25 mouse cellular contexts compared by ENCODE assay signal in the genomic region with DNA sequence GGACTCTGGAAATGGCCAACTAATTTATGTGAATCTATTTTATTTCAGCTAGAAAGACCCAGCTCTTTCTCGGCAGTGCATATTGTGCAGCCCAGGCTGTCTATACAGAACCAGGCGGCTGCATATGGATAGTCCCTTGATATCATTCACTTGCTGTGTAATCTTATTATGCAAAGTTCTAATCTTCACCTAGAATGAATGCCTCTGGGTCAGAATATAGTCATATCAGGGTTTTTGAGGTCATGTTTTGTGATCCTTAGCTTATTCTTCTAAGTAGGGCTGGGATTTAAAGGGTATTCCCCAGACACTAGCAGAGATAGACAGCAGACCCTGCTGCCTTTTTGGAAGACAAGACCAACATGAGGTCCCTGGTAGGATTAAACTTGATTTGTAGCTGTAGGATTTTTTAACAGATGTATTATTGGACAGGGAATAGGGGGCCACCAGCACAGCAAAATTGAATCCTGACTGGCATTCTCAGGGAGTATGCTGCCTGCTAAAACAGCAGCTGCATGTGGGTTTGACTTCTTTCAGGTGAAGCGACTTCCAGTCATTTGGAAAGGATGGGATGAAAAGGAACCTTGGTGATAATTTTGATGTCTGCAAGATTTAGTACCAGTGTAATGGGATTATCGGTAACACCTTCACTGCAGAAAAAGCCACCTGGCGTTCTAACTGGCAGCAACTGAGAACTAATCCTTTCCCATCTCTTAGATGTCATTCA. TPM values are rescaled to one million over a fixed set of nuclear protein-coding genes. Genes with fewer than 3 reads are reported as not detected.
DNase-seq lines count a peak whose midpoint lies in the region; ATAC-seq and TF ChIP-seq lines count a peak whose summit lies in the region.
"Had no signal": no experiment of that assay in that cellular context is flagged by ENCODE, and none has a peak within 500 bp of the region (broad histone marks: within the 10 kb centered on the region; RNA-seq: fewer than 3 reads in every experiment).

No protein-coding gene starts in this region.

- TF ChIP-seq CTCF in brain, embryonic 14.5 days (IDR thresholded peaks at IDR 0.05; ENCODE audit: borderline replicate concordance, extremely low read depth, insufficient read depth, insufficient read length) = no peak
- TF ChIP-seq CTCF in hindbrain, postnatal 0 days (IDR thresholded peaks at IDR 0.05; ENCODE audit: low read depth) = no peak
- TF ChIP-seq CTCF in stomach, postnatal 0 days (IDR thresholded peaks at IDR 0.05; ENCODE audit: low read depth) = no peak

- ATAC-seq in hindbrain, postnatal 0 days = 0 out of 2 replicates have a peak, but pooled peaks have one; percentile 51
- ATAC-seq in midbrain, embryonic 15.5 days (replicated peaks) = peak; percentile 75
- ATAC-seq in stomach, postnatal 0 days (ENCODE audit: low FRiP score, low TSS enrichment) = no peak
- ATAC-seq: activated CD4-positive, CD25-positive, alpha-beta regulatory T cell, adult 4 months had no signal

- no peak overlapping the region for H3K27ac ChIP-seq in hindbrain, postnatal 0 days
- H3K27ac ChIP-seq in midbrain, embryonic 15.5 days = no peak overlapping the region
- H3K27ac ChIP-seq in stomach, postnatal 0 days (replicated peaks) = no peak overlapping the region
- H3K27ac ChIP-seq: embryonic facial prominence, embryonic 15.5 days; kidney, embryonic 15.5 days; limb, embryonic 10.5 days; macrophage had no signal

- H3K4me1 ChIP-seq in hindbrain, postnatal 0 days (ENCODE audit: insufficient read depth, low read length) = no peaks in the 10 kb centered on the region
- peaks cover 11% of the 10 kb centered on the region; the same call in 1 of the 2 replicates for H3K4me1 ChIP-seq in midbrain, embryonic 15.5 days
- H3K4me1 ChIP-seq in stomach, postnatal 0 days (replicated peaks; ENCODE audit: control insufficient read depth, insufficient read depth) = no peaks in the 10 kb centered on the region
- H3K4me1 ChIP-seq: embryonic facial prominence, embryonic 15.5 days; heart, embryonic 12.5 days; kidney, embryonic 15.5 days; limb, embryonic 10.5 days had no signal

- peak; percentile 3 for DNase-seq in embryo, embryonic 11 days
- no peak for DNase-seq in embryo, embryonic 10 days (ENCODE audit: low spot score)
- DNase-seq in brain, embryonic 14.5 days (ENCODE audit: low read depth) = peak; percentile 64
- peak; percentile 29 for DNase-seq in hindbrain, postnatal 0 days (ENCODE audit: low spot score)
- no peak for DNase-seq in frontal cortex, postnatal 14 days (ENCODE audit: low spot score in 2 of 2)
- DNase-seq in layer of hippocampus, adult 8-10 months (ENCODE audit: low spot score in 2 of 2) = no peak
- no peak for DNase-seq in stomach, postnatal 0 days (ENCODE audit: low spot score)
- DNase-seq: adrenal gland, adult 8-10 months; cerebellum, adult 2 months; cerebellum, postnatal 25 days; gastrocnemius, postnatal 14 days; heart, adult 11 months; heart, postnatal 10 days; kidney, adult 11 months; kidney, postnatal 4 days; layer of hippocampus, adult 9-11 months; liver; thymus, postnatal 36 days had no signal

- H3K9ac ChIP-seq in hindbrain, postnatal 0 days (replicated peaks; ENCODE audit: low read length) = no peak overlapping the region
- H3K9ac ChIP-seq in midbrain, embryonic 15.5 days = no peak overlapping the region
- H3K9ac ChIP-seq in stomach, postnatal 0 days (ENCODE audit: low read length) = no peak overlapping the region
- H3K9ac ChIP-seq: embryonic facial prominence, embryonic 15.5 days; heart, embryonic 12.5 days; kidney, embryonic 15.5 days had no signal

- H3K4me2 ChIP-seq in hindbrain, postnatal 0 days (ENCODE audit: low read depth, low read length) = no peak overlapping the region
- no peak overlapping the region for H3K4me2 ChIP-seq in midbrain, embryonic 15.5 days
- no peak overlapping the region for H3K4me2 ChIP-seq in stomach, postnatal 0 days (replicated peaks; ENCODE audit: low read depth)
- H3K4me2 ChIP-seq: embryonic facial prominence, embryonic 15.5 days; heart, embryonic 12.5 days; kidney, embryonic 15.5 days had no signal

- WGBS in hindbrain, postnatal 0 days = 63% methylated on average over 5 of the region's 5 CpGs
- WGBS in midbrain, embryonic 15.5 days = 27% methylated on average over 5 of the region's 5 CpGs
- 76% methylated on average over 5 of the region's 5 CpGs for WGBS in stomach, postnatal 0 days

- no peak for TF ChIP-seq EP300 in stomach, postnatal 0 days (optimal IDR thresholded peaks at IDR 0.05)

- H3K9me3 ChIP-seq in hindbrain, postnatal 0 days (ENCODE audit: low read length) = no peaks in the 10 kb centered on the region
- no peaks in the 10 kb centered on the region for H3K9me3 ChIP-seq in midbrain, embryonic 15.5 days
- H3K9me3 ChIP-seq in stomach, postnatal 0 days (ENCODE audit: control insufficient read depth, low read length) = no peaks in the 10 kb centered on the region
- H3K9me3 ChIP-seq: embryonic facial prominence, embryonic 15.5 days; heart, embryonic 12.5 days; kidney, embryonic 15.5 days; limb, embryonic 10.5 days had no signal

- H3K36me3 ChIP-seq in hindbrain, postnatal 0 days (ENCODE audit: insufficient read depth, low read length) = no peaks in the 10 kb centered on the region
- H3K36me3 ChIP-seq in midbrain, embryonic 15.5 days (replicated peaks) = no peaks in the 10 kb centered on the region
- no peaks in the 10 kb centered on the region for H3K36me3 ChIP-seq in stomach, postnatal 0 days (ENCODE audit: control insufficient read depth, insufficient read depth, low read length)
- H3K36me3 ChIP-seq: embryonic facial prominence, embryonic 15.5 days; limb, embryonic 10.5 days had no signal

- no peaks in the 10 kb centered on the region for H3K27me3 ChIP-seq in hindbrain, postnatal 0 days (ENCODE audit: insufficient read depth, low read length)
- peaks cover 7% of the 10 kb centered on the region for H3K27me3 ChIP-seq in midbrain, embryonic 15.5 days (replicated peaks)
- no peaks in the 10 kb centered on the region for H3K27me3 ChIP-seq in stomach, postnatal 0 days (ENCODE audit: control insufficient read depth, insufficient read depth, low read length)
- H3K27me3 ChIP-seq: embryonic facial prominence, embryonic 15.5 days; heart, embryonic 12.5 days; kidney, embryonic 15.5 days had no signal

- no peak for TF ChIP-seq POLR2A in brain, embryonic 14.5 days (IDR thresholded peaks at IDR 0.05; ENCODE audit: borderline replicate concordance, extremely low read depth, insufficient read depth, insufficient read length, poor library complexity, severe bottlenecking)

- no peak overlapping the region for H3K4me3 ChIP-seq in hindbrain, postnatal 0 days (ENCODE audit: low read length)
- no peak overlapping the region for H3K4me3 ChIP-seq in midbrain, embryonic 15.5 days
- H3K4me3 ChIP-seq in stomach, postnatal 0 days (ENCODE audit: low read depth, low read length) = no peak overlapping the region
- H3K4me3 ChIP-seq: embryonic facial prominence, embryonic 15.5 days; heart, embryonic 12.5 days; kidney, embryonic 15.5 days; limb, embryonic 10.5 days had no signal

RNA-seq across cellular contexts. Expression of a gene that starts 13.3 kb away (rescaled TPM):
- polyA plus RNA-seq in brain, embryonic 14.5 days (2012; rRNA removed) = 36.6 and 45.8 TPM in 2 replicates
- 29.7 and 30.8 TPM in 2 replicates for total RNA-seq in hindbrain, postnatal 0 days (2014; rRNA removed)
- polyA plus RNA-seq in hindbrain, postnatal 0 days (2015; fragmentation: Nextera tagmentation; extraction: Ambion mirVana) = 111 and 112 TPM in 2 replicates
- 82.6 and 86.3 TPM in 2 replicates for polyA plus RNA-seq in midbrain, embryonic 15.5 days (2015; fragmentation: Nextera tagmentation; extraction: Ambion mirVana)
- total RNA-seq in layer of hippocampus, adult 8-10 months (2022) = 10 to 100 TPM; 22.1 to 37.2 (median 27.0) TPM
- polyA plus RNA-seq in stomach, postnatal 0 days (2015; fragmentation: Nextera tagmentation; extraction: Ambion mirVana) = 106 TPM in 2 replicates

RNA-seq across cellular contexts. Expression of a gene that starts 13.4 kb away (rescaled TPM):
- polyA plus RNA-seq in brain, embryonic 14.5 days (2012; rRNA removed) = 13.7 and 14.1 TPM in 2 replicates
- 15.9 and 22.8 TPM in 2 replicates for total RNA-seq in hindbrain, postnatal 0 days (2014; rRNA removed)
- polyA plus RNA-seq in hindbrain, postnatal 0 days (2015; fragmentation: Nextera tagmentation; extraction: Ambion mirVana) = 31.0 and 35.1 TPM in 2 replicates
- polyA plus RNA-seq in midbrain, embryonic 15.5 days (2015; fragmentation: Nextera tagmentation; extraction: Ambion mirVana) = 33.3 and 34.4 TPM in 2 replicates
- total RNA-seq in layer of hippocampus, adult 8-10 months (2022) = 10 to 100 TPM; 16.9 to 28.2 (median 20.9) TPM
- polyA plus RNA-seq in stomach, postnatal 0 days (2015; fragmentation: Nextera tagmentation; extraction: Ambion mirVana) = 14.0 and 14.1 TPM in 2 replicates

Comparison
In these comparisons a context has a peak if more than half of its experiments do, and no peak if none do; other contexts are left out.
1. DNase-seq: peak in embryo, embryonic 11 days (single experiment), brain, embryonic 14.5 days (single experiment) and hindbrain, postnatal 0 days (single experiment); none in embryo, embryonic 10 days (single experiment), frontal cortex, postnatal 14 days (0 of 2), layer of hippocampus, adult 8-10 months (0 of 2) and stomach, postnatal 0 days (single experiment).